Mouse (Mus musculus) kidney, adult 2 months (tissue): ENCODE data around the gene Slx1b.

Experiments used
- CTCF ChIP-seq: fragments of 200-500 bp; conservative IDR thresholded peaks from 2 replicates; pipeline ENCODE4 v1.5.1; 2011; ENCODE audit warnings: low read depth, mild to moderate bottlenecking, control low read depth, low read length, moderate library complexity, mixed read lengths; ENCODE audit not compliant: insufficient read depth, insufficient read length
- POLR2A ChIP-seq: fragments of 200-500 bp; IDR thresholded peaks from one replicate; pipeline ENCODE4 v1.6.1; 2011; ENCODE audit warnings: low read depth, low read length, control low read depth

GRCm38 (mm10) chr7:126725667-126726066 lies 30.1 kb upstream of the Slx1b start:
- TF ChIP-seq POLR2A = no peak
- TF ChIP-seq CTCF = no peak
